Mouse (Mus musculus): ENCODE data around the gene Qsox1. TPM values are rescaled to one million over a fixed set of nuclear protein-coding genes. Genes with fewer than 3 reads are reported as not detected.
A peak's percentile ranks its signal among the peaks of the same experiment; 100 is the strongest.

The Qsox1 gene
- polyA plus RNA-seq, 1 experiment from 2014 or later: 28.4 TPM

DNA sequence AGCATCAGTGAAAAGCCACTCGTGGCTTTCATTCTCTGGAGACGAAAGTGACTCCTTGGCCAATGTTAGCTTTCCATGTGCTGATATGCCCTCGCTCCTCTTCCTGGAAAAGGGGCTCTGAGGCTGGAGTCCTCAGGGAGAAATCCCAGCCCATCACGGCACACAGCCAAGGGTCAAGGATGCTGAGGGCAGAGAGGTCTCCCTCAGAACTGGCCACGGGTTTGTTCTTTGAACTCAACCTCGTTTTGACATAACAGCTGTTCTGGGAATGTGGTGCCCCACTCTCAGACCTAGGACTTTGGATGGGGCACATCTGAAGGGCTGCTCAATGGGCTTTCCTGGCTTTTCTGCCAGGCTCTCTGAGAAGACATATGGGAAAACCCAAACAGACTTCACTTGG is 17.8 kb downstream of the Qsox1 start:
- H3K9ac ChIP-seq (ENCODE audit: low read depth, low read length): no peak overlapping the region
- no peaks in the 10 kb centered on the region for H3K27me3 ChIP-seq (replicated peaks; ENCODE audit: control insufficient read depth, insufficient read depth, low read length)
- no peak overlapping the region for H3K27ac ChIP-seq (ENCODE audit: low read depth, low read length)
- peaks cover 44% of the 10 kb centered on the region for H3K36me3 ChIP-seq (ENCODE audit: control insufficient read depth, insufficient read depth)
- WGBS: 82% methylated on average over 6 of the region's 6 CpGs
- H3K4me1 ChIP-seq (replicated peaks; ENCODE audit: control insufficient read depth, insufficient read depth, low read length): no peaks in the 10 kb centered on the region
- H3K9me3 ChIP-seq (ENCODE audit: control insufficient read depth): no peaks in the 10 kb centered on the region
- ATAC-seq: no peak
- TF ChIP-seq CTCF (IDR thresholded peaks at IDR 0.05; ENCODE audit: low read depth): no peak
- no peak overlapping the region for H3K4me2 ChIP-seq (replicated peaks; ENCODE audit: low read depth)
- no peak overlapping the region for H3K4me3 ChIP-seq (ENCODE audit: low read depth, low read length)

DNA sequence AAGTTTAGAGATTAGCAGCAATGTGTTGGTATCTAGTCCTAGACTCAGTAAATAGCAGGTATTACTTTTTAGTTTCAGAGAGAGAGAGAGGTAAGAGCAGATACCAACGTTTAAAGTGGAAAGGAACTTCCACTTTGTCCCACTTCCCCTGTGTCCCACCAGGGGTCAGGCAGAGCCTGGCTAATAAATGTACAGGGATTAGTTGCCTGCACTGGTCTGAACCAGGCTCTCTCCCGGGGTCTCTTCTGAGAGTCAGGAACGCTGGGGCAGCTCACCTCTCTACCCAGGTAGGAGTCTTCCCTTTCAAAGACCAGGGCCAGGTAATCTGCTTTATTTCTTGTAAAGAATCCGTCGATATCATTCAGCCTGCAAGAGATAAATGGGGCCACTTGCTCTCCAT is 20.8 kb downstream of the Qsox1 start:
- no peaks in the 10 kb centered on the region for H3K27me3 ChIP-seq (replicated peaks; ENCODE audit: control insufficient read depth, insufficient read depth, low read length)
- no peak overlapping the region for H3K27ac ChIP-seq (ENCODE audit: low read depth, low read length)
- peaks cover 68% of the 10 kb centered on the region for H3K36me3 ChIP-seq (ENCODE audit: control insufficient read depth, insufficient read depth)
- peak; percentile 67 for TF ChIP-seq CTCF (IDR thresholded peaks at IDR 0.05; ENCODE audit: low read depth)
- H3K9ac ChIP-seq (ENCODE audit: low read depth, low read length): no peak overlapping the region
- 56% methylated on average over 5 of the region's 5 CpGs for WGBS
- ATAC-seq: no peak
- no peaks in the 10 kb centered on the region for H3K9me3 ChIP-seq (ENCODE audit: control insufficient read depth)
- no peak overlapping the region for H3K4me2 ChIP-seq (replicated peaks; ENCODE audit: low read depth)
- H3K4me3 ChIP-seq (ENCODE audit: low read depth, low read length): no peak overlapping the region
- no peaks in the 10 kb centered on the region for H3K4me1 ChIP-seq (replicated peaks; ENCODE audit: control insufficient read depth, insufficient read depth, low read length)

DNA sequence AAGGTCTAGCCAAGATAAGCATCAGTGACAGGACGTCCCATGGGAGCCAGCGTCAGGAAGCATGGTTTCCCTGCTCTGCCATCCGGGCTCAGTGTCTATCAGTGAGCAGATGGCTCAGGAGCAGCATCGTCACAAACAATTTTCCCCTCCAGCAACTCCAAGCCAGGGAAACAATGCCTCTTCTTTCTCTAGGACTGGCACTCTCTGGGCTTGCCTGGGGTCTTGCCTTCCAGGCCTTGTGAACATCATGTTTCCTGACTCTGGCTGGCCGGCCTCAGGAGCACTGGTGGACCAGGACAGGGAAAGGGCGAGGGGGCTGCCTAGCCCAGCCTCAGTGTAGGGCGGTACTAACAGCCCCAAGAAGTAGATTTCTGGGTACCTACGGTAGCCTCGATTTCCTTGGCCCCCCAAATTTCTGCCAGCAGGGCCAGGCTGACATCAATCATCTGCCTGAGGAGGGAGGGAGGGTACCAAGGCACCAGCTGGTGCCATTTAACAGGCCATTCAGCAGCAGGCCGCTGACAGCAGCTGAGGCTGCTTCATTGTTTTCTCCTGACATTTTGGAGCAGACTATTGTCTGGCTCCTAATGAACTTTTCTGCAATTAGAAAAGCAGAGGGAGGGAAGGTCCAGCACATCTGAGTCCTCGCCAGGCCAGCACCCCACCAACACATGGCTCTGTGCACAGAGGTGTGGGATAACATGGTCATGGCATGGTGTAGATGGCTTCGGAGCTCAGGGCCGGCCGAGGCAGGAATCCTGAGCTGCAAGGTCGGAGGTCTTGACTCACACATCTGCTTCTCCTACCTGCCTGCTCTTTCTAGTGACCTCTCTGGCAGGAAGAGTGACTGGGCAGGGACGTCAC is 22.3 kb downstream of the Qsox1 start:
- Histone ChIP-seq H3K4me3 (ENCODE audit: low read depth, low read length) (no peak overlapping the region), H3K9me3 (ENCODE audit: control insufficient read depth) (no peaks in the 10 kb centered on the region), H3K4me1 (replicated peaks; ENCODE audit: control insufficient read depth, insufficient read depth, low read length) (no peaks in the 10 kb centered on the region), H3K9ac (ENCODE audit: low read depth, low read length) (no peak overlapping the region), H3K4me2 (replicated peaks; ENCODE audit: low read depth) (no peak overlapping the region), H3K36me3 (ENCODE audit: control insufficient read depth, insufficient read depth) (peaks cover 81% of the 10 kb centered on the region), H3K27me3 (replicated peaks; ENCODE audit: control insufficient read depth, insufficient read depth, low read length) (no peaks in the 10 kb centered on the region), H3K27ac (ENCODE audit: low read depth, low read length) (no peak overlapping the region)
- TF ChIP-seq CTCF (IDR thresholded peaks at IDR 0.05; ENCODE audit: low read depth): no peak
- 83% methylated on average over 16 of the region's 16 CpGs for WGBS
- ATAC-seq: no peak

DNA sequence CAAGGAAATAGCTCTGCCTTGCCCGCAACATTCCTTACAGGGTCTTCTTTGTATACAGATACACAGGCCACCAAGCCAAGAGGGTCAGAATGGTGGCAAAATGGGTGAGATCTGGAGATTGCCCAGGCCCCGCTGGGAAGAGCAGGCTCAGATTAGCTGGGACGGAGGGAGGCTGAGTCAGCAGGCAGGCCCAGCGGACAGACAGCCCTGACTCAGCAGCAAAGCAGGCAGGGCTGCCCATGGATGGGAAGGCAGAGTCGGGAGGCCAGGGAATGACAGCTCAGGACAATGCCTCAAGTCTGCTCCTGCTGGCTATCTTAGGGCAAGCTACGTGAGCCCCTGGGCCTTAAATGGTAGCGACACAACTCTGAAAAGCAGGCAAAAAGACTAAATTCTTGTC is 26.8 kb downstream of the Qsox1 start:
- WGBS: 60% methylated on average over 7 of the region's 7 CpGs
- no peak for ATAC-seq

DNA sequence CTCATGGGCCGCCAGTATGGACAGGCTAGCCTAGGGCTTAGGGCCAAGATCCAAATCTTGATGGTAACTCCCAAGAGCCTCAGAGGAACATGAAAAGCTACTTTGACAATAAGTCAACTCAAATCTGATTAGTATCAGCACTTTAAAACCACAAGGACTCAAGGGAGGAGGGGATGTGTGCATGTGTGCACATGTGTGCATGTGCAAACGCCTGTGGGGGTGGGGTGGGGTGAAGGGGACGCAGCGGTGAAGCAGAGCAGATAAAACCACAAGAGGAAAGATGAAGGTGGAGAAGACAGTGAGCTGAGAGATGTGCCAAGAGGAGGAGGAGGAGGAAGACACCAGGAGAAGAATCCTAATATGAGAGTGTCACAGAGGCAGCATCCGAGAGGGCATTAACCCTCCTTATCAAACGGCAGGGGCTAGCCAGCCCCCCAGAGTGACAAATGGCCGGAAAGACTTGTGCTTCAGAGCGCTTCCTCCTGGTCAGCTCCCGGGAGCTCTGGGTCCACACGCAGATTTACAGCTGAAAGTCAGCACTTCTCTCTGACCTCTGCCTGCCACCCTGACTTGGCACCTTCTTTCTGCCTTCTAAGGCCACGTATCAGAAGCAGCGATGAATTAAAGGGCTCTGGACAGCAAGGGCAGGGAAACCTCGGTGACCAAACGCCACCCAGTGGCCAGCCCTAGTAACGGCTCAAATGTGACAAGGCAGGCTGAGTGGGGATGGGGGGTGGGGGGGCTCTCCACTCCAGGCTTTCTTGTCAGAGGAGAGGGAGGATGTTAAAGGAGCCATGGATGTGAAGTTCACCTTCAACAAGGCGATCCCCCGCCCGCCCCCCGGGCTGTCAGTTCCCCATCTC is 28.1 kb downstream of the Qsox1 start:
- H3K27me3 ChIP-seq (replicated peaks; ENCODE audit: control insufficient read depth, insufficient read depth, low read length): no peaks in the 10 kb centered on the region
- H3K27ac ChIP-seq (ENCODE audit: low read depth, low read length): no peak overlapping the region
- no peak for ATAC-seq
- no peak overlapping the region for H3K4me2 ChIP-seq (replicated peaks; ENCODE audit: low read depth)
- H3K9ac ChIP-seq (ENCODE audit: low read depth, low read length): no peak overlapping the region
- H3K4me1 ChIP-seq (replicated peaks; ENCODE audit: control insufficient read depth, insufficient read depth, low read length): no peaks in the 10 kb centered on the region
- no peaks in the 10 kb centered on the region for H3K9me3 ChIP-seq (ENCODE audit: control insufficient read depth)
- peaks cover 64% of the 10 kb centered on the region for H3K36me3 ChIP-seq (ENCODE audit: control insufficient read depth, insufficient read depth)
- WGBS: 39% methylated on average over 17 of the region's 19 CpGs
- TF ChIP-seq CTCF (IDR thresholded peaks at IDR 0.05; ENCODE audit: low read depth): peak; percentile 88
- H3K4me3 ChIP-seq (ENCODE audit: low read depth, low read length): no peak overlapping the region

More for the DNA sequence above, 26.8 kb downstream of the Qsox1 start:
- no peak overlapping the region for H3K9ac ChIP-seq (ENCODE audit: low read depth, low read length)
- no peaks in the 10 kb centered on the region for H3K9me3 ChIP-seq (ENCODE audit: control insufficient read depth)
- no peak for TF ChIP-seq CTCF (IDR thresholded peaks at IDR 0.05; ENCODE audit: low read depth)
- no peaks in the 10 kb centered on the region for H3K27me3 ChIP-seq (replicated peaks; ENCODE audit: control insufficient read depth, insufficient read depth, low read length)
- H3K4me3 ChIP-seq (ENCODE audit: low read depth, low read length): no peak overlapping the region
- no peak overlapping the region for H3K4me2 ChIP-seq (replicated peaks; ENCODE audit: low read depth)
- peaks cover 66% of the 10 kb centered on the region for H3K36me3 ChIP-seq (ENCODE audit: control insufficient read depth, insufficient read depth)
- H3K27ac ChIP-seq (ENCODE audit: low read depth, low read length): no peak overlapping the region
- H3K4me1 ChIP-seq (replicated peaks; ENCODE audit: control insufficient read depth, insufficient read depth, low read length): no peaks in the 10 kb centered on the region

DNA sequence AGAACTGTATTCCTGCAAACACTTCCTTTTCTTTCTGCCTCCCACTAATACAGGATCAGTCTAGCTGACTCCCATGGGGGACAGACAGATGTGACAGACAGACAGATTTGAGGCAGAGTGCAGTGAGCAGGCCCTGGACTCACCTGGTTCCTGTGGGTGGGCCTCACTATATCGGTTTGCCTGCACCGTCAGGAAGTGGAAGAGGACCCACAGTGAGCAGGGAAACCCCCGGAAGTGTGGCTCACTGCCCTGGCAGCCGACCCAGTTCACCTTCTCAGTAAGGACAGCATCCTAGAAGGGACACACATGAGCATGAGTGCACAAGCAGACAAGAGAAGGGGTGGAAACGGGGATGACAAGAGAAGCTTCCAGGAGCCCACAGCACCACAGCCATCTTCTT is 30.3 kb downstream of the Qsox1 start:
- H3K27ac ChIP-seq (ENCODE audit: low read depth, low read length): no peak overlapping the region; the same call in 1 of the 2 replicates
- no peak for ATAC-seq
- no peak overlapping the region for H3K4me3 ChIP-seq (ENCODE audit: low read depth, low read length)
- H3K36me3 ChIP-seq (ENCODE audit: control insufficient read depth, insufficient read depth): peaks cover 49% of the 10 kb centered on the region
- no peak for TF ChIP-seq CTCF (IDR thresholded peaks at IDR 0.05; ENCODE audit: low read depth)
- no peaks in the 10 kb centered on the region for H3K4me1 ChIP-seq (replicated peaks; ENCODE audit: control insufficient read depth, insufficient read depth, low read length)
- H3K9ac ChIP-seq (ENCODE audit: low read depth, low read length): no peak overlapping the region
- no peaks in the 10 kb centered on the region for H3K27me3 ChIP-seq (replicated peaks; ENCODE audit: control insufficient read depth, insufficient read depth, low read length)
- no peaks in the 10 kb centered on the region for H3K9me3 ChIP-seq (ENCODE audit: control insufficient read depth)
- 84% methylated on average over 5 of the region's 5 CpGs for WGBS
- H3K4me2 ChIP-seq (replicated peaks; ENCODE audit: low read depth): no peak overlapping the region
